Mouse (Mus musculus): Measurements from ENCODE around the gene Pdpn. TPM values are rescaled to one million over a fixed set of nuclear protein-coding genes. Genes with fewer than 3 reads are reported as not detected.

The Pdpn gene
- polyA plus RNA-seq, 1 experiment from 2014 or later: 6.0 TPM

DNA sequence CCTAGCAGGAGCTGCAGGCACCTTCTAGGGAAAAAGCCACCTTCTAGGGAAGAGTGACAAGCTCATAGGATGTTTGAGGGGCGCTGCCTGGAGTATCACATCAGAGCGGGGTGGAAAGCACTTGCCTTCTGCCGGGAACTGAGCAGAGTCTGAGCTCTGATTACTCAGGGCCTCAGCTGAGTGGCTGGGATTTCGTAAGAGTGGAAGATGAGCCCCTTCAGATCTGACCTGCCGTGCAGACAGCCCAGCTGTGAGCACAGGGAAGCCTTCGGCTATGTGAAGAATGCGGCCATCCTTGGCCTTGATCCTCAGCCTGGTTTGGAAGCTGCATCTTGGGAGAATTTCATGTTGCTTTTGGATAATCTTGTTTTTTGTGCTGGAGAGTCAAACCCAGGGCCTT, 10.5 kb downstream of the Pdpn start:
- Histone ChIP-seq H3K36me3 (ENCODE audit: control insufficient read depth, insufficient read depth, low read length) (no peaks in the 10 kb centered on the region), H3K9me3 (ENCODE audit: control insufficient read depth, low read length) (no peaks in the 10 kb centered on the region), H3K4me1 (replicated peaks; ENCODE audit: control insufficient read depth, insufficient read depth, low read length) (no peaks in the 10 kb centered on the region), H3K4me2 (no peak overlapping the region), H3K27ac (ENCODE audit: low read depth, low read length) (no peak overlapping the region), H3K4me3 (ENCODE audit: low read depth, low read length) (no peak overlapping the region), H3K27me3 (replicated peaks; ENCODE audit: control insufficient read depth, insufficient read depth, low read length) (no peaks in the 10 kb centered on the region), H3K9ac (ENCODE audit: low read depth, low read length) (no peak overlapping the region)
- 47% methylated on average over 7 of the region's 7 CpGs for WGBS
- ATAC-seq (replicated peaks; ENCODE audit: low FRiP score): no peak
- DNase-seq (ENCODE audit: low spot score): no peak

DNA sequence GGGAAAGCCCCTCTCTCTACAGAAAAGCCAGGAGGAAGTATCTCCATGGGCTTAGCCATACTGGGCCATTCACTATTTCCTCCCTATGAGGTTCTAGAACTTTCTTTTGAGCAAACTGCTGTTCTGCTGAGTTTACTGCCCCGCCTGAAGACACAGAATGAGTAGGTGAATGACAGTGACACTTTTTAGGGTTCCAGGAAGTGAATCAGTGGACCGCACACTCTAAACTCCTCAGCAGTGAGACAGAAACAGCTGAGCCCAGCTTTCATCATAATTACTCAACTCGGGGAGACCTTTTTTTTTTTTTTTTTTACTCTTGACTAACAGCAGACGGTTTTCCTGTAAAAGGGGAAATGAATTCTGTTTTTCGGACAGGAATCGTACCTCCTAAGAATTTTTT, 10.9 kb downstream of the Pdpn start:
- Histone ChIP-seq H3K36me3 (ENCODE audit: control insufficient read depth, insufficient read depth, low read length) (no peaks in the 10 kb centered on the region), H3K9me3 (ENCODE audit: control insufficient read depth, low read length) (no peaks in the 10 kb centered on the region), H3K9ac (ENCODE audit: low read depth, low read length) (no peak overlapping the region), H3K4me2 (no peak overlapping the region), H3K27ac (ENCODE audit: low read depth, low read length) (no peak overlapping the region), H3K4me1 (replicated peaks; ENCODE audit: control insufficient read depth, insufficient read depth, low read length) (no peaks in the 10 kb centered on the region), H3K4me3 (ENCODE audit: low read depth, low read length) (no peak overlapping the region), H3K27me3 (replicated peaks; ENCODE audit: control insufficient read depth, insufficient read depth, low read length) (no peaks in the 10 kb centered on the region)
- ATAC-seq (replicated peaks; ENCODE audit: low FRiP score): no peak
- 49% methylated on average over 6 of the region's 6 CpGs for WGBS
- no peak for DNase-seq (ENCODE audit: low spot score)

DNA sequence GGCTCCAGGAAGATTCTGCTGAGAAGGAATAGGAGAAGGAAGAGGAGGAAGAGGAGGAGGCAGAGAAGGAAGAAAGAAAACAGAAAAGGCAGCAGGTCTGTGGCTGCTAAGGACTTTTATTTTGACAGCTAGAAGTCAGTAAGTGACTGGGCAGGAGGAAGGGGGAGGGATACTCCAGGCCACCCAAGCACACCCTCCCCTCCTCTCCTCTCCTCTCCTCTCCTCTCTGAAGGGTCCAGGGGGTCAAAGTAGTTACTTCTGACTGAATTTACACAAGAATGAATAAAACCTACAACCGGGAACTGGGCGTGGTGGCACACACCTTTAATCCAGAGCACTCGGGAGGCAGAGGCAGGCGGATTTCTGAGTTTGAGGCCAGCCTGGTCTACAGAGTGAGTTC, 12.3 kb downstream of the Pdpn start:
- DNase-seq (ENCODE audit: low spot score) (no peak), ATAC-seq (replicated peaks; ENCODE audit: low FRiP score) (no peak)
- Histone ChIP-seq H3K27ac (ENCODE audit: low read depth, low read length) (no peak overlapping the region), H3K4me3 (ENCODE audit: low read depth, low read length) (no peak overlapping the region), H3K9ac (ENCODE audit: low read depth, low read length) (no peak overlapping the region), H3K4me1 (replicated peaks; ENCODE audit: control insufficient read depth, insufficient read depth, low read length) (no peaks in the 10 kb centered on the region), H3K4me2 (no peak overlapping the region), H3K9me3 (ENCODE audit: control insufficient read depth, low read length) (no peaks in the 10 kb centered on the region), H3K36me3 (ENCODE audit: control insufficient read depth, insufficient read depth, low read length) (no peaks in the 10 kb centered on the region), H3K27me3 (replicated peaks; ENCODE audit: control insufficient read depth, insufficient read depth, low read length) (no peaks in the 10 kb centered on the region)
- WGBS: 79% methylated on average over 4 of the region's 4 CpGs

DNA sequence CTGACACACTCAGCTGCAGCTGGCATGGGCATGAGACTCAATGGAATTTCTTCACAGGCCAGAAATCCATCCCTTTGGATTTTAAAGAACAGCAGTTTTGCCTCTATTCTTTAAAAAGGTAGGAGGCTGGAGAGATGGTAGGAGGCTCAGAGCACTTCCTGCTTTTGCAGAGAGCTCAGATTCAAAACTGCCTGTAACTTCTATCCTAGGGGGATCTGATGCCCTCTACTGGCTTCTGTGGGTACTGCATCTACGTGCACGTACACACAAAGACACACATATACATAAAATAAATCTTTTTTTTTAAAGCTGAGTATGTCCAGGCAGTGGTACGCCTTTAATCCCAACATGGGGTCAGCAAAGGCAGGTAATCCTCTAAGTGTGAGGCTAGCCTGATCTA, 19.2 kb downstream of the Pdpn start:
- no peak overlapping the region for H3K4me3 ChIP-seq (ENCODE audit: low read depth, low read length)
- no peaks in the 10 kb centered on the region for H3K27me3 ChIP-seq (replicated peaks; ENCODE audit: control insufficient read depth, insufficient read depth, low read length)
- H3K27ac ChIP-seq (ENCODE audit: low read depth, low read length): no peak overlapping the region
- DNase-seq (ENCODE audit: low spot score) (no peak), ATAC-seq (replicated peaks; ENCODE audit: low FRiP score) (no peak)
- WGBS: 66% methylated on average over 3 of the region's 3 CpGs
- no peak overlapping the region for H3K4me2 ChIP-seq
- no peaks in the 10 kb centered on the region for H3K36me3 ChIP-seq (ENCODE audit: control insufficient read depth, insufficient read depth, low read length)
- 0 out of 2 replicates have a peak, but pooled peaks cover 3% of the 10 kb centered on the region for H3K4me1 ChIP-seq (replicated peaks; ENCODE audit: control insufficient read depth, insufficient read depth, low read length)
- no peak overlapping the region for H3K9ac ChIP-seq (ENCODE audit: low read depth, low read length)
- no peaks in the 10 kb centered on the region for H3K9me3 ChIP-seq (ENCODE audit: control insufficient read depth, low read length)

DNA sequence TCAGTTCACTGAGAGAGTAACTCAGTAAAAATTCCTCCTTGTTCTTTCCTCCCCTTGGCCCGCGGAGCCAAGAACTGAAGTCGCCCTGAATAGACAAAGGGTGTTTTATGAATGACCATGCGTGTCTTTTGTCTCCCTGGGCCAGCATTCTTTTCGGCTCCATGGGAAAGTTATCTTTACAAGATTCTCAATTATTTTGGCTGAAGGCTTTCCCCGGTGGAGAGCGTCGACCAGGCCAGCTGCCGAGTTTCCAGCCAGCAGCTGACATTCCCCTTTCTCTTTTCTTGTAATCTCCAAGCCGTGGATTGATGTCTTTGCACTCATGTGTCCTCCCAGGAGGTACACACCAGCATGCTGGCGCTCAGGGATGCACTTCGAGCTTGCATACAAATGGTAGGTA, 19.7 kb downstream of the Pdpn start:
- H3K27ac ChIP-seq (ENCODE audit: low read depth, low read length): no peak overlapping the region
- WGBS: 71% methylated on average over 12 of the region's 12 CpGs
- no peak overlapping the region for H3K4me2 ChIP-seq
- H3K27me3 ChIP-seq (replicated peaks; ENCODE audit: control insufficient read depth, insufficient read depth, low read length): no peaks in the 10 kb centered on the region
- no peak for ATAC-seq (replicated peaks; ENCODE audit: low FRiP score)
- no peaks in the 10 kb centered on the region for H3K36me3 ChIP-seq (ENCODE audit: control insufficient read depth, insufficient read depth, low read length)
- no peak for DNase-seq (ENCODE audit: low spot score)
- H3K9me3 ChIP-seq (ENCODE audit: control insufficient read depth, low read length): no peaks in the 10 kb centered on the region
- no peak overlapping the region for H3K9ac ChIP-seq (ENCODE audit: low read depth, low read length)
- H3K4me3 ChIP-seq (ENCODE audit: low read depth, low read length): no peak overlapping the region
- 0 out of 2 replicates have a peak, but pooled peaks cover 3% of the 10 kb centered on the region for H3K4me1 ChIP-seq (replicated peaks; ENCODE audit: control insufficient read depth, insufficient read depth, low read length)

DNA sequence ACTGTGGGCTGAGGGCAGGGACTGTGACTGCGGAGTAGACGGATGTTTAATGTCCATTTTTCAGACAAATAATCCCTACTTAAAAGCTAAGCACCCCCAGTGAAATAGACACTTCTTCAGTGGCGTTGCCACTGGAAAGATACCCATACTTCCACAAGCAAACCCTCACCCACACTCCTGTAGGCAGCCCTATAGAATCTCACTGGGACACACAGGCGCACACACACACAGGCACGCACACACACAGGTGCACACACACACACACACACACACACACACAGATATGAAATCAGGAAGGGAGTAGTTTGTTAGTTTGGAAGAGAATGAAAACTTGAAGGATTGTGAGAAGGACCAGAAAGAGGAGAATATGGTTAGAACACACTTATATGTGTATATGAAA, 20.3 kb downstream of the Pdpn start:
- 80% methylated on average over 5 of the region's 5 CpGs for WGBS
- Histone ChIP-seq H3K36me3 (ENCODE audit: control insufficient read depth, insufficient read depth, low read length) (no peaks in the 10 kb centered on the region), H3K27ac (ENCODE audit: low read depth, low read length) (no peak overlapping the region)

DNA sequence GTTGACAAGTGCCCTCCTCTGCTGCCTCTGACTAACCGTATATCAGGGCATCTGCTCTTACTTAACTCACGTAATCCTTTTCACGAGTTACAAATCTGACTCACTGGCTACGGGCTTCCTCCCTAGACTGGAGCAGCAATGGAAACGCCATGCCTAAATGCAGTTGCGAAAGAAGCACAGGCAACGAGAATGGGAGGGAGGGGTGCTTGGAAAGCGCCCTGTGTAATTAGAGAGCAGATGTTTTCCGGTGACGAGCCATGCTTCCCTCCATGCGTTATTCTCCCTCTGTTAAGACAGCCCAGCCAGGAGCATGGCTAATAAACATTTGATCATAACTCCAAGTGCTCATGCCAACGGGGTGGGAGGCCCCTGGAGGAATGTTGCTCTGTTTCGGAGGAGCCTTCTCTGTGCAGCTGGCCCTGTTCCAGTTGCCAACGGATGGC, 20.9 kb downstream of the Pdpn start:
- H3K4me1 ChIP-seq (replicated peaks; ENCODE audit: control insufficient read depth, insufficient read depth, low read length): 0 out of 2 replicates have a peak, but pooled peaks cover 3% of the 10 kb centered on the region
- H3K36me3 ChIP-seq (ENCODE audit: control insufficient read depth, insufficient read depth, low read length): no peaks in the 10 kb centered on the region
- H3K9ac ChIP-seq (ENCODE audit: low read depth, low read length): no peak overlapping the region
- H3K4me2 ChIP-seq: no peak overlapping the region
- H3K27me3 ChIP-seq (replicated peaks; ENCODE audit: control insufficient read depth, insufficient read depth, low read length): no peaks in the 10 kb centered on the region
- no peak for DNase-seq (ENCODE audit: low spot score)
- ATAC-seq (replicated peaks; ENCODE audit: low FRiP score): peak; percentile 31
- H3K9me3 ChIP-seq (ENCODE audit: control insufficient read depth, low read length): no peaks in the 10 kb centered on the region
- 51% methylated on average over 14 of the region's 14 CpGs for WGBS
- H3K27ac ChIP-seq (ENCODE audit: low read depth, low read length): no peak overlapping the region
- no peak overlapping the region for H3K4me3 ChIP-seq (ENCODE audit: low read depth, low read length)

More for the DNA sequence above, 20.3 kb downstream of the Pdpn start:
- Histone ChIP-seq H3K9ac (ENCODE audit: low read depth, low read length) (no peak overlapping the region), H3K4me3 (ENCODE audit: low read depth, low read length) (no peak overlapping the region), H3K4me1 (replicated peaks; ENCODE audit: control insufficient read depth, insufficient read depth, low read length) (0 out of 2 replicates have a peak, but pooled peaks cover 3% of the 10 kb centered on the region), H3K4me2 (no peak overlapping the region), H3K9me3 (ENCODE audit: control insufficient read depth, low read length) (no peaks in the 10 kb centered on the region), H3K27me3 (replicated peaks; ENCODE audit: control insufficient read depth, insufficient read depth, low read length) (no peaks in the 10 kb centered on the region)
- ATAC-seq (replicated peaks; ENCODE audit: low FRiP score) (no peak), DNase-seq (ENCODE audit: low spot score) (no peak)

DNA sequence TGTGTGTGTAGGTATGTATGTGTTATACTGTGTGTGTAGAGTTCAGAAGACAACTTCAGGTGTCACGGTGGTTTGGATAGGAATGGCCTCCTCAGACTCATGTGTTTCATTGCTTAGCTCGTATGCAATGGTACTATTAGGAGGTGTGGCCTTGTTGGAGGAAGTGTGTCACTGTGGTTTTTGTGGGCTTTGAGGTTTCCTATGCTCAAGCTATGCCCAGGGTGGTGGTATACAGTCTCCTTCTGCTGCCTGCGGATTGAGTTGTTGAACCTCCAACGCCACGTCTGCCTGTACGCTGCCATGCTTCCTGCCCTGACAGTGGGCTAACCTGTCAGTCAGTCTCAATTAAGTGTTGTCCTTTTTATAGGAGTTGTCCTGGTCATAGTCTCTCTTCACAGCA, 22.0 kb downstream of the Pdpn start:
- DNase-seq (ENCODE audit: low spot score): no peak
- no peak overlapping the region for H3K27ac ChIP-seq (ENCODE audit: low read depth, low read length)
- H3K4me1 ChIP-seq (replicated peaks; ENCODE audit: control insufficient read depth, insufficient read depth, low read length): 0 out of 2 replicates have a peak, but pooled peaks cover 3% of the 10 kb centered on the region
- H3K36me3 ChIP-seq (ENCODE audit: control insufficient read depth, insufficient read depth, low read length): no peaks in the 10 kb centered on the region
- H3K27me3 ChIP-seq (replicated peaks; ENCODE audit: control insufficient read depth, insufficient read depth, low read length): no peaks in the 10 kb centered on the region
- no peak overlapping the region for H3K9ac ChIP-seq (ENCODE audit: low read depth, low read length)
- H3K9me3 ChIP-seq (ENCODE audit: control insufficient read depth, low read length): no peaks in the 10 kb centered on the region
- no peak overlapping the region for H3K4me2 ChIP-seq
- WGBS: 51% methylated on average over 6 of the region's 6 CpGs
- no peak overlapping the region for H3K4me3 ChIP-seq (ENCODE audit: low read depth, low read length)
- ATAC-seq (replicated peaks; ENCODE audit: low FRiP score): no peak

DNA sequence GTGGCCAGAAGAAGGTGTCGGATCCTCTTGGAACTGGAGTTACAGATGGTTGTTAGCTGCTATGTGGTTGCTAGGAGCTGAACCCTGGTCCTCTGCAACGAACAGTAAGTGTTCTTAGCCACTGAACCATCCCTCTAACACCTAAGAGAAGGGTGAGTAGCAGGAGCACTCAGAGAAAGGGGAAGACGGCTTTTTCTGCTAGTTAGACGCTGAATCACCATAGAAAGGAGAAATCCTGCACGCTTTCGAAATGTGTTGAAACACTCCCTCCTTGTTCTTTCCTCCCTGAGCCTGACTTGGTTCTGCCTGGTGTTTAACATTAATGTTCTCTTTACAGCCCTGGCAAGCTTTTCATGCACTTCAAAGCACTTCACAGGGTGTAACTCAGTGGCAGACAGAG, 27.8 kb downstream of the Pdpn start:
- ATAC-seq (replicated peaks; ENCODE audit: low FRiP score) (no peak), DNase-seq (ENCODE audit: low spot score) (no peak)
- Histone ChIP-seq H3K36me3 (ENCODE audit: control insufficient read depth, insufficient read depth, low read length) (no peaks in the 10 kb centered on the region), H3K27me3 (replicated peaks; ENCODE audit: control insufficient read depth, insufficient read depth, low read length) (no peaks in the 10 kb centered on the region), H3K9me3 (ENCODE audit: control insufficient read depth, low read length) (no peaks in the 10 kb centered on the region), H3K9ac (ENCODE audit: low read depth, low read length) (no peak overlapping the region), H3K4me2 (no peak overlapping the region), H3K4me3 (ENCODE audit: low read depth, low read length) (no peak overlapping the region), H3K4me1 (replicated peaks; ENCODE audit: control insufficient read depth, insufficient read depth, low read length) (no peaks in the 10 kb centered on the region), H3K27ac (ENCODE audit: low read depth, low read length) (no peak overlapping the region)
- WGBS: 66% methylated on average over 6 of the region's 6 CpGs

Measured in liver, embryonic 11.5 days (tissue).